Mouse (Mus musculus): ENCODE data around the gene Synj1. TPM values are rescaled to one million over a fixed set of nuclear protein-coding genes. Genes with fewer than 3 reads are reported as not detected.

Synj1 gene
- polyA plus RNA-seq, 1 experiment from 2014 or later: 10.0 TPM

DNA sequence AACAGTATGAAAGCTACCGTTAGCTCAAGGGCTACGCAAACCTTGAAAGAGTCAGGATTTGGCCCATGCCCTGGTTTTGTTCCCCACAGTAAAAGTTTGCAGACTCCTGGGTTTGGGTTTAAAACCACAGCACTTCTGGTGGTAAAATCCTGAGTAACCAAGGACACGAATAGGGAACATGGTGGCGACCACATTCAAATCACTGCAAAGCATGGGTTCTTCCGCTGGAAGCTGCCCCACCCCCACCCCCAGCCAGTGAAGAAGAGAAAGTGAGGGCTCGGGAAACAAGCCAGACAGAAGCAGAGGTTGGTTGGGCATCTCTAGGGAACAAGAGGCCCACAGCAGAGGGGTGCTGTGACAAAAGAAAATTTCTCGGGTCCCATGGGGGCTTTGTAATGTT, 103.9 kb downstream of the Synj1 start:
- Histone ChIP-seq H3K4me2 (ENCODE audit: low read length) (no peak overlapping the region), H3K4me3 (replicated peaks; ENCODE audit: low read depth, low read length) (no peak overlapping the region), H3K36me3 (ENCODE audit: insufficient read depth, low read length) (no peaks in the 10 kb centered on the region), H3K9ac (ENCODE audit: low read depth, low read length) (no peak overlapping the region), H3K4me1 (replicated peaks; ENCODE audit: insufficient read depth, low read length) (no peaks in the 10 kb centered on the region), H3K27ac (no peak overlapping the region), H3K9me3 (replicated peaks; ENCODE audit: low read length) (no peaks in the 10 kb centered on the region), H3K27me3 (ENCODE audit: insufficient read depth, low read length) (no peaks in the 10 kb centered on the region)
- no peak for ATAC-seq (replicated peaks; ENCODE audit: low FRiP score, low read depth)
- no peak for TF ChIP-seq CTCF (IDR thresholded peaks at IDR 0.05; ENCODE audit: low read depth)
- 71% methylated on average over 7 of the region's 7 CpGs for WGBS
- no peak for DNase-seq (ENCODE audit: low spot score)

DNA sequence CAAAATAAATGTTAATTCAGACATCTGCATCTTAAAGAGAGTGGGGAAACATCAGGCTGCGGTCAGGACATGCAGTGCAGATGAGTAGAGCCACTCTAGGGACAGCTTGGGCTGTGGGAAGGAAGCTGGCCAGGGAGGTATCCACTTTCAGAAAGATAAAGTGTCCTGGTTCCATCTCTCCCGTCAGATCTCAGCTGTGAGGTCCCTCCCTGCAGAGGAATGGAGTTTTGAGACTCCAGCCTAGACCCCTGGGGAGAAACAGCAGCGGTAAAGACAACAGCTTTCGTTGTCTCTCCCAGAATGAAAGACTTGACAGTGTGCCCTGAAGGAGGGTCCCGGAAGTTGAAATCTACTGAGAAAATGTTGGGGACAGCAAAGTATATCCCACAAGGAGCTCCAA, 107.8 kb downstream of the Synj1 start:
- Histone ChIP-seq H3K27ac (no peak overlapping the region), H3K9ac (ENCODE audit: low read depth, low read length) (no peak overlapping the region), H3K9me3 (replicated peaks; ENCODE audit: low read length) (no peaks in the 10 kb centered on the region), H3K27me3 (ENCODE audit: insufficient read depth, low read length) (no peaks in the 10 kb centered on the region), H3K36me3 (ENCODE audit: insufficient read depth, low read length) (no peaks in the 10 kb centered on the region), H3K4me3 (replicated peaks; ENCODE audit: low read depth, low read length) (no peak overlapping the region), H3K4me2 (ENCODE audit: low read length) (no peak overlapping the region), H3K4me1 (replicated peaks; ENCODE audit: insufficient read depth, low read length) (no peaks in the 10 kb centered on the region)
- ATAC-seq (replicated peaks; ENCODE audit: low FRiP score, low read depth) (no peak), DNase-seq (ENCODE audit: low spot score) (no peak)
- no peak for TF ChIP-seq CTCF (IDR thresholded peaks at IDR 0.05; ENCODE audit: low read depth)
- 38% methylated on average over 5 of the region's 5 CpGs for WGBS

DNA sequence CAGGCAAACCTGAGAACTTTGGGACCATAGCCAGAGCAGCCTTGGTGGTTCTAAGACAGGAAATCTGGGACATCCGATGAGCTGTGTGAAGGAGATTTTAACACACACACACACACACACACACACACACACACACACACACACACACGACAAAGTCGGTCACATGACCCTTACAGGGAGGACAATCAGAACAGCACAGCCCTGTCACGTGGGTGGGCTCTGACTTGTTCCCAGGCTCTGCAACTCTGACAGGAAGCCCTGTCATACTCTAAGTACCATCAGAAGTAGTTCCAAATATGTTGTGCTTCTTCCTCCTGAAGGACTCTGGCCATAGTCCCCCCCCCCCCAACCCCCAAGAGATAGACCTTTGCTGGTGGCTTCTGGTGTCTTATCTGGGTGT, 109.7 kb downstream of the Synj1 start:
- H3K4me1 ChIP-seq (replicated peaks; ENCODE audit: insufficient read depth, low read length): no peaks in the 10 kb centered on the region
- no peak overlapping the region for H3K9ac ChIP-seq (ENCODE audit: low read depth, low read length)
- H3K4me3 ChIP-seq (replicated peaks; ENCODE audit: low read depth, low read length): no peak overlapping the region
- no peaks in the 10 kb centered on the region for H3K27me3 ChIP-seq (ENCODE audit: insufficient read depth, low read length)
- H3K36me3 ChIP-seq (ENCODE audit: insufficient read depth, low read length): no peaks in the 10 kb centered on the region
- H3K4me2 ChIP-seq (ENCODE audit: low read length): no peak overlapping the region
- TF ChIP-seq CTCF (IDR thresholded peaks at IDR 0.05; ENCODE audit: low read depth): no peak
- 52% methylated on average over 4 of the region's 4 CpGs for WGBS
- no peak overlapping the region for H3K27ac ChIP-seq
- no peaks in the 10 kb centered on the region for H3K9me3 ChIP-seq (replicated peaks; ENCODE audit: low read length)
- DNase-seq (ENCODE audit: low spot score) (no peak), ATAC-seq (replicated peaks; ENCODE audit: low FRiP score, low read depth) (0 out of 2 replicates have a peak, but pooled peaks have one; percentile 11)

DNA sequence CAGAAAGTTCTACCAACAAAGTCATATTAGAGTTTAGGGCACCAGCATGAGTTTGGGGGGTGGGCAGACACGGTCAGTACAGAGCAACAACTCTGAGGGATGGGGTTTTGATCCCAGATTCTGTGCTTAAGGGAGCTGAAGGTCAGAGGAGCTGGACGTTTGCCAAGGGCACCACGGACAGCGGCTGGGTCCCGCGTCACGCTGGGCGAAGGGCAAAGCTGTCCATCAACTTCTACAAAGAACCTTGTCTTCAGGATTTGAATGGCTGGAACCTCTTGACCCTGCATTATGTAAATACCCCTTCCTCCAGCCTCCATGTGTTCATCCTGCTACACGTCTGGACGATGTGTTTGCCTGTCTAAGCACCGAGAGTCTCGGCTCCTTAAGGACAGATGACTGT, 111.6 kb downstream of the Synj1 start:
- H3K4me1 ChIP-seq (replicated peaks; ENCODE audit: insufficient read depth, low read length): no peaks in the 10 kb centered on the region
- 58% methylated on average over 12 of the region's 12 CpGs for WGBS
- H3K27ac ChIP-seq: no peak overlapping the region
- DNase-seq (ENCODE audit: low spot score) (no peak), ATAC-seq (replicated peaks; ENCODE audit: low FRiP score, low read depth) (no peak)
- H3K36me3 ChIP-seq (ENCODE audit: insufficient read depth, low read length): no peaks in the 10 kb centered on the region
- no peaks in the 10 kb centered on the region for H3K9me3 ChIP-seq (replicated peaks; ENCODE audit: low read length)
- TF ChIP-seq CTCF (IDR thresholded peaks at IDR 0.05; ENCODE audit: low read depth): no peak
- no peak overlapping the region for H3K9ac ChIP-seq (ENCODE audit: low read depth, low read length)
- H3K4me3 ChIP-seq (replicated peaks; ENCODE audit: low read depth, low read length): no peak overlapping the region
- H3K27me3 ChIP-seq (ENCODE audit: insufficient read depth, low read length): no peaks in the 10 kb centered on the region
- H3K4me2 ChIP-seq (ENCODE audit: low read length): no peak overlapping the region

DNA sequence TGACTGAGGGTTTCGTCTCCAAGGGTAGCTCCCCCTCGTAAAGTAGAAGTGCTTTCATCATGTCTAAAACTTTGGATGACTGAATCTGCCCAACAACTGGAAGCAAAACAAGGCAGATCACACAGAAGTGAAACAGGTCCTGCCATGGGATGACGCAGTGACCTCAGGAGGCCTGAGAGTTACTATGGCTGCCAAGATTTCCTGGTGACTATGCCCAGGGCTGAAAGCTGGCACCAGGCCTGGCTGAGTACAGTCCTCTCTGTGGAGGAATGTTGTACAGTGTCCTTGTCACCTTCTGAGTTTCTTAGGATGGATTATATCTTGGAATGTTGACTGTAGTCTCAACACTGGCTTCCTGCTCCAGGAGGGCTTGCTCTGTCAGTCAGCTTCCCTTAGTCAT, 113.5 kb downstream of the Synj1 start:
- Histone ChIP-seq H3K9ac (ENCODE audit: low read depth, low read length) (no peak overlapping the region), H3K27me3 (ENCODE audit: insufficient read depth, low read length) (no peaks in the 10 kb centered on the region), H3K4me3 (replicated peaks; ENCODE audit: low read depth, low read length) (no peak overlapping the region), H3K4me2 (ENCODE audit: low read length) (no peak overlapping the region), H3K36me3 (ENCODE audit: insufficient read depth, low read length) (no peaks in the 10 kb centered on the region), H3K4me1 (replicated peaks; ENCODE audit: insufficient read depth, low read length) (no peaks in the 10 kb centered on the region), H3K9me3 (replicated peaks; ENCODE audit: low read length) (no peaks in the 10 kb centered on the region), H3K27ac (no peak overlapping the region)
- DNase-seq (ENCODE audit: low spot score) (no peak), ATAC-seq (replicated peaks; ENCODE audit: low FRiP score, low read depth) (no peak)
- 84% methylated on average over 3 of the region's 3 CpGs for WGBS
- TF ChIP-seq CTCF (IDR thresholded peaks at IDR 0.05; ENCODE audit: low read depth): no peak

DNA sequence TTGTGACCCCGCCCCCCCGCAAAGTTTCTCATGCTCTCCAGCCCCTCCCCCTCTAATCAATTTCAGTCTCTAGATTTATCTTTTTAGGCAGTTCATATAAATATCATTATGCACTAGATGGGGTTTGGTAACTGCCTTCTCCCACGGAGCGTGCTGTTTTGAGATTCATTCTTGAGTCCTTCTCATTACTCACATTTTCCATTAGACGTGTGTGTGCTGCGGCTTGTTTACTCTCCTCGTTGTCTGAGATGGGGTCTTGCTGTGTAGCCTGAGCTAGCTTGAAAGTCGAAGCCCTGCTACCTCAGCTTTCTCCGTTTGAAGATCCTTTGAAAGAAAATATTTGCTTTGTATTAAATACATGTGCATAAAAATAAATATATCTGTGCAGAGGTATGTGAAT, 117.3 kb downstream of the Synj1 start:
- Histone ChIP-seq H3K27ac (no peak overlapping the region), H3K9me3 (replicated peaks; ENCODE audit: low read length) (no peaks in the 10 kb centered on the region), H3K4me2 (ENCODE audit: low read length) (no peak overlapping the region), H3K4me1 (replicated peaks; ENCODE audit: insufficient read depth, low read length) (peaks cover 6% of the 10 kb centered on the region; the same call in 1 of the 2 replicates), H3K9ac (ENCODE audit: low read depth, low read length) (no peak overlapping the region), H3K36me3 (ENCODE audit: insufficient read depth, low read length) (no peaks in the 10 kb centered on the region), H3K4me3 (replicated peaks; ENCODE audit: low read depth, low read length) (no peak overlapping the region), H3K27me3 (ENCODE audit: insufficient read depth, low read length) (0 out of 2 replicates have a peak, but pooled peaks cover 6% of the 10 kb centered on the region)
- ATAC-seq (replicated peaks; ENCODE audit: low FRiP score, low read depth): no peak
- WGBS: 47% methylated on average over 9 of the region's 9 CpGs
- DNase-seq (ENCODE audit: low spot score): no peak
- TF ChIP-seq CTCF (IDR thresholded peaks at IDR 0.05; ENCODE audit: low read depth): no peak

DNA sequence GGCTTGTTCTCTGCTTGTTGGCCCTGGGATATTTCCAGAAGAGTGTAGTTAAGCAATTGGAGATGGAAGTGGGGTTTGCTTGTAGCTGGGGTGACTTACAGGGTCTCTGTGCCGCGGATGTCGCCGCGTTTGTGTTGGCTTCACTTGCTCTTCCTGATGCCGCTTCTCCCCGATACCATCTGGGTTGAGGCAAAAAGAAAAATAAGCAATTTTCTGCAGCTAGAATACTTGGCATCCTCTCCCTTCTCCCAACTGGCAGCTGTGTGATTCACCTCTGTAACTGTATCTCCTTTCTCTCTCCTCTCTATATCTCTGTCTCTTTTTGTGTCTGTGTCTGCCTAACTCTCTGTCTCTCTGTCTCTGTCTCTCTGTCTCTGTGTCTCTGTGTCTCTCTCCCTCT, 118.1 kb downstream of the Synj1 start:
- no peak for DNase-seq (ENCODE audit: low spot score)
- no peaks in the 10 kb centered on the region for H3K36me3 ChIP-seq (ENCODE audit: insufficient read depth, low read length)
- H3K9ac ChIP-seq (ENCODE audit: low read depth, low read length): no peak overlapping the region
- H3K4me1 ChIP-seq (replicated peaks; ENCODE audit: insufficient read depth, low read length): peaks cover 6% of the 10 kb centered on the region; the same call in 1 of the 2 replicates
- no peaks in the 10 kb centered on the region for H3K9me3 ChIP-seq (replicated peaks; ENCODE audit: low read length)
- WGBS: 58% methylated on average over 7 of the region's 7 CpGs
- no peak for TF ChIP-seq CTCF (IDR thresholded peaks at IDR 0.05; ENCODE audit: low read depth)
- H3K4me3 ChIP-seq (replicated peaks; ENCODE audit: low read depth, low read length): no peak overlapping the region
- ATAC-seq (replicated peaks; ENCODE audit: low FRiP score, low read depth): no peak
- H3K4me2 ChIP-seq (ENCODE audit: low read length): no peak overlapping the region
- no peak overlapping the region for H3K27ac ChIP-seq
- H3K27me3 ChIP-seq (ENCODE audit: insufficient read depth, low read length): 0 out of 2 replicates have a peak, but pooled peaks cover 6% of the 10 kb centered on the region

All from kidney, postnatal 0 days (tissue).